Mouse (Mus musculus): ENCODE data around the gene Rbm19. TPM values are rescaled to one million over a fixed set of nuclear protein-coding genes. Genes with fewer than 3 reads are reported as not detected.

The Rbm19 gene
- total and polyA plus RNA-seq, 3 experiments, result 66.3 to 74.3 TPM; not detected in 1

DNA sequence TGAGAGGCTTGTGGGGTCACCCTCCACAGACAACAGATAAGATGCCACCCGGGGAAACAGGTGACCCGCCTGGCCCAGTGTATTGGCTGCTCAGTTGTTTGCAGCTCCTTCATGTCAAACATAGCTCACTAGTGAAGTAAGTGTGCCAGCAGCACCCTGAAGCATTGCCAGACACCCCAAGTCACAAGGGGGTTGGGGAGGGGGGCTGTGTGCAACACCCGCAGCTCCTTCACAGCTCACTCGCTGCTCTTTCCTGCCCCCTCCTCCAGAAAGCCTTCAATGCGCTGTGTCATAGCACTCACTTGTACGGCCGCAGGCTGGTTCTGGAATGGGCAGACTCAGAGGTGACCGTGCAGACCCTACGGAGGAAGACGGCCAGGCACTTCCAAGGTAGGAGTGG, 69.7 kb downstream of the Rbm19 start:
- TF ChIP-seq CHD2 (IDR thresholded peaks at IDR 0.05; ENCODE audit: low read length) (no peak), ZC3H11A (IDR thresholded peaks at IDR 0.05; ENCODE audit: low read depth, low read length) (no peak), CHD1 (IDR thresholded peaks at IDR 0.05; ENCODE audit: low read depth, low read length) (no peak), TBP (IDR thresholded peaks at IDR 0.05; ENCODE audit: low read depth, low read length) (no peak), POLR2A (IDR thresholded peaks at IDR 0.05; ENCODE audit: control insufficient read depth in 1 of 2, insufficient read depth in 1 of 2, low read depth in 1 of 2, low read length in 2 of 2, poor library complexity in 1 of 2) (no peak), CTCF (IDR thresholded peaks at IDR 0.05 in 2 of 3, conservative IDR thresholded peaks at IDR 0.05 in 1 of 3; ENCODE audit: control insufficient read depth in 1 of 3, insufficient read depth in 1 of 3, low read depth in 2 of 3, low read length in 3 of 3, poor library complexity in 1 of 3, severe bottlenecking in 1 of 3) (no peak), MEF2A (IDR thresholded peaks at IDR 0.05; ENCODE audit: extremely low read depth, insufficient replicate concordance, low read depth, low read length, poor library complexity, severe bottlenecking) (no peak), RAD21 (IDR thresholded peaks at IDR 0.05; ENCODE audit: low read depth, low read length) (no peak), POLR2AphosphoS5 (IDR thresholded peaks at IDR 0.05; ENCODE audit: borderline replicate concordance, low read depth, low read length) (no peak), USF2 (IDR thresholded peaks at IDR 0.05; ENCODE audit: borderline replicate concordance in 1 of 2, insufficient read depth in 1 of 2, low read depth in 1 of 2, low read length in 2 of 2) (no peak), USF1 (IDR thresholded peaks at IDR 0.05; ENCODE audit: low read depth, low read length) (no peak)
- no peak overlapping the region for H3K27ac ChIP-seq (ENCODE audit: control insufficient read depth, low read depth, low read length)
- H3K27me3 ChIP-seq (ENCODE audit: control insufficient read depth in 1 of 2, insufficient read depth in 2 of 2, low read length in 2 of 2), result no peaks in the 10 kb centered on the region
- H3K4me1 ChIP-seq (ENCODE audit: control insufficient read depth in 1 of 2, insufficient read depth in 2 of 2, low read length in 2 of 2), result no peaks in the 10 kb centered on the region
- no peak overlapping the region for H3K9ac ChIP-seq (ENCODE audit: control insufficient read depth, low read depth, low read length, poor library complexity, severe bottlenecking)
- no peaks in the 10 kb centered on the region for H3K79me2 ChIP-seq (ENCODE audit: control insufficient read depth, insufficient read depth, low read length, poor library complexity)
- H3K36me3 ChIP-seq (ENCODE audit: control insufficient read depth in 1 of 2, insufficient read depth in 2 of 2, low read length in 2 of 2), result no peaks in the 10 kb centered on the region; a peak in 1 of 4 replicates
- no peaks in the 10 kb centered on the region for H3K9me3 ChIP-seq (replicated peaks; ENCODE audit: insufficient read depth, low read length)
- no peak for DNase-seq (ENCODE audit: low read depth, low spot score)
- no peak overlapping the region for H3K4me3 ChIP-seq (ENCODE audit: control insufficient read depth in 1 of 2, insufficient read depth in 1 of 2, low read depth in 2 of 2, low read length in 2 of 2)

DNA sequence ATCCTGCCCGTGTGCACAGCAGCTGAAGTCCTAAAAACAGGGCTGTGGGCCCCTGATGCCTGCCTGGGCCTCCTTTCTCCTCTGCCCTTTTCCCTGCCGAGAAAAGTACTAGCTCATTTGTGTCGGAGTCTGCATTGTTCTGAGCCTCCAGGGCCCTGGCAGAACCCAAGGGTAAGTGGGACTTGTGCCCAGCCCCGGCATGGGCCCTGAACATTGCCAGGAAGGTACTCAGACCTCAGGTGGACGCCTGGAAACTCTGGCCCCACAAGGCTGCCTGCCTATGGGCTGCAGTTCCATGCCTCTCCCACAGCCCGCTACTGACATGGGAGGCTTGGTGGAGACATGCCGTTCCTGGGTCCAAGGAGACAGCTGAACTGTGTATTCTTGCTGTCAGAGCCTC, 72.3 kb downstream of the Rbm19 start:
- Histone ChIP-seq H3K79me2 (ENCODE audit: control insufficient read depth, insufficient read depth, low read length, poor library complexity) (no peaks in the 10 kb centered on the region), H3K36me3 (ENCODE audit: control insufficient read depth in 1 of 2, insufficient read depth in 2 of 2, low read length in 2 of 2) (no peaks in the 10 kb centered on the region; a peak in 2 of 4 replicates), H3K27me3 (ENCODE audit: control insufficient read depth in 1 of 2, insufficient read depth in 2 of 2, low read length in 2 of 2) (no peaks in the 10 kb centered on the region), H3K9me3 (replicated peaks; ENCODE audit: insufficient read depth, low read length) (no peaks in the 10 kb centered on the region), H3K4me1 (ENCODE audit: control insufficient read depth in 1 of 2, insufficient read depth in 2 of 2, low read length in 2 of 2) (no peaks in the 10 kb centered on the region), H3K27ac (ENCODE audit: control insufficient read depth, low read depth, low read length) (no peak overlapping the region), H3K4me3 (ENCODE audit: control insufficient read depth in 1 of 2, insufficient read depth in 1 of 2, low read depth in 2 of 2, low read length in 2 of 2) (no peak overlapping the region), H3K9ac (ENCODE audit: control insufficient read depth, low read depth, low read length, poor library complexity, severe bottlenecking) (no peak overlapping the region)
- TF ChIP-seq TBP (IDR thresholded peaks at IDR 0.05; ENCODE audit: low read depth, low read length) (no peak), ELF1 (IDR thresholded peaks at IDR 0.05; ENCODE audit: low read depth, low read length) (no peak), NELFE (IDR thresholded peaks at IDR 0.05; ENCODE audit: low read depth, low read length) (no peak), EP300 (IDR thresholded peaks at IDR 0.05; ENCODE audit: low read depth in 1 of 2, low read length in 2 of 2) (no peak), MYB (IDR thresholded peaks at IDR 0.05; ENCODE audit: low read depth, low read length) (no peak), TAL1 (IDR thresholded peaks at IDR 0.05; ENCODE audit: low read length) (no peak), TCF12 (IDR thresholded peaks at IDR 0.05; ENCODE audit: low read depth, low read length) (no peak), GABPA (IDR thresholded peaks at IDR 0.05; ENCODE audit: low read depth, low read length) (no peak), BHLHE40 (IDR thresholded peaks at IDR 0.05; ENCODE audit: borderline replicate concordance, low read depth, low read length) (no peak), HCFC1 (IDR thresholded peaks at IDR 0.05; ENCODE audit: low read depth, low read length) (no peak), E2F4 (IDR thresholded peaks at IDR 0.05; ENCODE audit: borderline replicate concordance, low read depth, low read length) (no peak), USF1 (IDR thresholded peaks at IDR 0.05; ENCODE audit: low read depth, low read length) (no peak), MEF2A (IDR thresholded peaks at IDR 0.05; ENCODE audit: extremely low read depth, insufficient replicate concordance, low read depth, low read length, poor library complexity, severe bottlenecking) (no peak), ZMIZ1 (IDR thresholded peaks at IDR 0.05; ENCODE audit: low read depth, low read length) (no peak), POLR2AphosphoS2 (IDR thresholded peaks at IDR 0.05; ENCODE audit: low read length) (no peak), CTCF (IDR thresholded peaks at IDR 0.05 in 2 of 3, conservative IDR thresholded peaks at IDR 0.05 in 1 of 3; ENCODE audit: control insufficient read depth in 1 of 3, insufficient read depth in 1 of 3, low read depth in 2 of 3, low read length in 3 of 3, poor library complexity in 1 of 3, severe bottlenecking in 1 of 3) (no peak), JUND (IDR thresholded peaks at IDR 0.05; ENCODE audit: low read depth, low read length) (no peak), ETS1 (IDR thresholded peaks at IDR 0.05; ENCODE audit: low read depth, low read length) (no peak), NRF1 (IDR thresholded peaks at IDR 0.05; ENCODE audit: insufficient read depth, low read depth, low read length, poor library complexity, severe bottlenecking) (no peak)
- DNase-seq (ENCODE audit: low read depth, low spot score), result no peak
